Mouse (Mus musculus) myocyte (in vitro differentiated cells): ENCODE measurements around the gene Xkr7. TPM values are rescaled to one million over a fixed set of nuclear protein-coding genes. Genes with fewer than 3 reads are reported as not detected.

ENCODE experiments used
- H3K27me3 ChIP-seq: one replicate; pipeline ENCODE4 v1.6.1; 2011; ENCODE audit not compliant: control insufficient read depth, insufficient read depth, insufficient read length
- H3K36me3 ChIP-seq: one replicate; pipeline ENCODE4 v1.6.1; 2011; ENCODE audit not compliant: control insufficient read depth, insufficient read depth
- H3K4me2 ChIP-seq: one replicate; pipeline ENCODE4 v1.6.1; 2011; ENCODE audit warnings: low read depth, control low read depth
- H3K4me3 ChIP-seq: one replicate; pipeline ENCODE4 v1.5.1; 2011; ENCODE audit warnings: mild to moderate bottlenecking, control low read depth, moderate library complexity
- H3K79me2 ChIP-seq: one replicate; pipeline ENCODE4 v1.6.1; 2011; ENCODE audit not compliant: control insufficient read depth, insufficient read depth
- H3ac ChIP-seq: one replicate; pipeline ENCODE4 v1.6.1; 2011; ENCODE audit not compliant: control insufficient read depth, insufficient read length
- CEBPB ChIP-seq: IDR thresholded peaks from 2 replicates; pipeline ENCODE4 v1.6.1; 2011; ENCODE audit warnings: mild to moderate bottlenecking, moderate library complexity; ENCODE audit not compliant: poor library complexity, insufficient read depth, severe bottlenecking
- E2F4 ChIP-seq: IDR thresholded peaks from one replicate; pipeline ENCODE4 v1.6.1; 2011; ENCODE audit warnings: mild to moderate bottlenecking, control low read depth, moderate library complexity; ENCODE audit not compliant: insufficient read depth
- MAX ChIP-seq: IDR thresholded peaks from one replicate; pipeline ENCODE4 v1.6.1; 2011; ENCODE audit warnings: low read depth, mild to moderate bottlenecking, control low read depth
- MYOD1 ChIP-seq, 3 experiments: IDR thresholded peaks; one replicate each; pipeline ENCODE4 v1.6.1; 2011; ENCODE audit warnings: control low read depth in 2 of 3, low read depth in 2 of 3, mild to moderate bottlenecking in 2 of 3, moderate library complexity in 1 of 3; ENCODE audit not compliant: insufficient read length in 2 of 3, control insufficient read depth in 1 of 3
- MYOG ChIP-seq, 3 experiments: IDR thresholded peaks; one replicate each; pipeline ENCODE4 v1.6.1; 2011; ENCODE audit warnings: control low read depth in 2 of 3, low read depth in 2 of 3, mild to moderate bottlenecking in 2 of 3; ENCODE audit not compliant: insufficient read length in 2 of 3, control insufficient read depth in 1 of 3, insufficient read depth in 1 of 3
- POLR2A ChIP-seq: IDR thresholded peaks from one replicate; pipeline ENCODE4 v1.6.1; 2011; ENCODE audit warnings: low read depth, mild to moderate bottlenecking, control low read depth, moderate library complexity; ENCODE audit not compliant: insufficient read length
- POLR2AphosphoS2 ChIP-seq: IDR thresholded peaks from one replicate; pipeline ENCODE4 v1.6.1; 2011; ENCODE audit warnings: low read depth, control low read depth; ENCODE audit not compliant: insufficient read length
- REST ChIP-seq: IDR thresholded peaks from one replicate; pipeline ENCODE4 v1.6.1; 2011; ENCODE audit warnings: mild to moderate bottlenecking, control low read depth, moderate library complexity; ENCODE audit not compliant: insufficient read depth, insufficient read length
- SRF ChIP-seq: IDR thresholded peaks from one replicate; pipeline ENCODE4 v1.6.1; 2011; ENCODE audit warnings: low read depth; ENCODE audit not compliant: control insufficient read depth, insufficient read length
- TCF12 ChIP-seq: IDR thresholded peaks from one replicate; pipeline ENCODE4 v1.6.1; 2011; ENCODE audit warnings: mild to moderate bottlenecking, control low read depth; ENCODE audit not compliant: poor library complexity, insufficient read depth, severe bottlenecking
- TCF3 ChIP-seq: IDR thresholded peaks from one replicate; pipeline ENCODE4 v1.6.1; 2011; ENCODE audit warnings: low read depth, control low read depth; ENCODE audit not compliant: insufficient read length
- USF1 ChIP-seq: IDR thresholded peaks from one replicate; pipeline ENCODE4 v1.6.1; 2011; ENCODE audit warnings: low read depth, mild to moderate bottlenecking, control low read depth, moderate library complexity
- polyA plus RNA-seq: library from polyadenylated mRNA; unstranded; fragments of >200 nt; fragmentation: generic; extraction: Trizol; gene quantifications from one replicate; pipeline ENCODE4 v1.2.1, GENCODE M21; 2012; ENCODE audit warnings: missing spikeins

Gene Xkr7
- polyA plus RNA-seq, 1 experiment: not detected

GRCm38 (mm10) chr2:153002492-153003248 is 29.0 kb upstream of the Xkr7 start:
- TF ChIP-seq E2F4 (no peak), REST (no peak), CEBPB (no peak), SRF (no peak), TCF12 (no peak), MYOD1 (IDR thresholded peaks at IDR 0.05; ENCODE audit: control insufficient read depth in 1 of 3, insufficient read length in 2 of 3, low read depth in 2 of 3) (no peak), TCF3 (no peak), USF1 (no peak)
- Histone ChIP-seq H3K4me2 (no peak overlapping the region), H3K79me2 (no peaks in the 10 kb centered on the region), H3ac (no peak overlapping the region), H3K4me3 (no peak overlapping the region), H3K36me3 (no peaks in the 10 kb centered on the region), H3K27me3 (peaks cover 23% of the 10 kb centered on the region)

GRCm38 (mm10) chr2:153003681-153004338 is 27.8 kb upstream of the Xkr7 start:
- Histone ChIP-seq H3K4me2 (no peak overlapping the region), H3ac (no peak overlapping the region), H3K36me3 (peaks cover 5% of the 10 kb centered on the region), H3K27me3 (peaks cover 23% of the 10 kb centered on the region), H3K79me2 (no peaks in the 10 kb centered on the region), H3K4me3 (no peak overlapping the region)
- TF ChIP-seq CEBPB (no peak), MYOG (IDR thresholded peaks at IDR 0.05; ENCODE audit: control insufficient read depth in 1 of 3, insufficient read depth in 1 of 3, insufficient read length in 2 of 3, low read depth in 2 of 3) (no peak)

- H3ac ChIP-seq: no peak overlapping the region
- H3K4me3 ChIP-seq: no peak overlapping the region
- peaks cover 15% of the 10 kb centered on the region for H3K36me3 ChIP-seq
- peaks cover 19% of the 10 kb centered on the region for H3K27me3 ChIP-seq
- TF ChIP-seq TCF3 (no peak), SRF (no peak), TCF12 (no peak), POLR2A (no peak), POLR2AphosphoS2 (no peak), E2F4 (no peak), USF1 (no peak), MAX (no peak), CEBPB (no peak)
- H3K79me2 ChIP-seq: no peaks in the 10 kb centered on the region
- H3K4me2 ChIP-seq: no peak overlapping the region
Observed at GRCm38 (mm10) chr2:153005981-153006380, 25.7 kb upstream of the Xkr7 start.

GRCm38 (mm10) chr2:153009192-153009973 is 22.3 kb upstream of the Xkr7 start:
- TF ChIP-seq MYOG (IDR thresholded peaks at IDR 0.05; ENCODE audit: control insufficient read depth in 1 of 3, insufficient read depth in 1 of 3, insufficient read length in 2 of 3, low read depth in 2 of 3): peak in 1 of 3 experiments; percentile 64
- no peak for TF ChIP-seq USF1
- peak in 2 of 3 experiments; percentile 87 to 88 for TF ChIP-seq MYOD1 (IDR thresholded peaks at IDR 0.05; ENCODE audit: control insufficient read depth in 1 of 3, insufficient read length in 2 of 3, low read depth in 2 of 3)
- Histone ChIP-seq H3K4me3 (no peak overlapping the region), H3K36me3 (peaks cover 32% of the 10 kb centered on the region), H3K79me2 (peaks cover 22% of the 10 kb centered on the region), H3K4me2 (no peak overlapping the region), H3K27me3 (no peaks in the 10 kb centered on the region), H3ac (no peak overlapping the region)

GRCm38 (mm10) chr2:153013724-153014515 is 17.7 kb upstream of the Xkr7 start:
- peak overlapping the region; percentile 81 for H3K4me3 ChIP-seq

More at GRCm38 (mm10) chr2:153013724-153014515, 17.7 kb upstream of the Xkr7 start:
- TF ChIP-seq CEBPB (peak; percentile 58; the same call in 1 of the 2 replicates), E2F4 (no peak), MAX (no peak), TCF3 (no peak)
- Histone ChIP-seq H3K36me3 (peaks cover 27% of the 10 kb centered on the region), H3K27me3 (peaks cover 11% of the 10 kb centered on the region), H3K4me2 (peak overlapping the region; percentile 94), H3ac (peak overlapping the region; percentile 23), H3K79me2 (peaks cover 28% of the 10 kb centered on the region)
